Mouse (Mus musculus) 416B (cell line): ENCODE results near the gene Soat2.
"Not testable (repeated sequence)": the region's sequence is repeated elsewhere in the genome, so short reads cannot be mapped to it uniquely, and the experiment has no call there.

Experiments used
- DNase-seq: peaks from one replicate; pipeline ENCODE4 v3.0.0; 2011; ENCODE audit warnings: low read depth

Soat2 gene

DNA sequence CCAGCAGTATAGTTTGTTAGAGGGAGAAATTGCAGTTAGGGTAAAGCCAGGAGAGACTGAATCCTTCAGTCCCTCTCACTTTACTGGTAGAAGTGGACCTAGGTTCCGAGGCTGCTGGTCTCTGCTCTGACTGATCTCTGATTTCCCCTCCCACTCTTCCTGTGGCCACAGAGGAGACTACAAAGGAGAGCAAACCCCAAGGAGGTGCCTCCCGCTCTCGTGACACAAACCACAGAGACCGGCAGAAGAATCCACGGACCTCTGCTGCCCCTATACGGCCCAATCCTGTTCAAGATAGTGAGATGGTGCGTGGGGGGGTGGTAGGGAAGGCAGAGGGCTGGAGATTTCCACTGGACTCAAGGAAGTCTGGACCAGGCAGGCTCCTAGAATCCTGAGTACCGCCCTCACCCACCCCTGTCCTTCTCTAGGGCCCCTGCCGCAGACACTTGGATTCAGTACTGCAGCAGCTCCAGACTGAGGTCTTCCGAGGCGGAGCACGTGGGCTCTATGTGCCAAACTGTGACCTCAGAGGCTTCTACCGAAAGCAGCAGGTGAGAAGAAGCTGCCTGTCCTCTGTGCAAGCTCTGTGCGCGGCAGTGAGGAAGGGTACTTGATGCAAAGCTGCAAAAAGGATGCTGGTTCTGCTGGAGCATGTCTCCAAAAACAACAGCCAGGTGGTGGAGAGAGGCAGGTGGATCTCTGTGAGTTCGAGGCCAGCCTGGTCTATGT, 2.5 kb upstream of the Soat2 start:
- peak; percentile 61 for DNase-seq

DNA sequence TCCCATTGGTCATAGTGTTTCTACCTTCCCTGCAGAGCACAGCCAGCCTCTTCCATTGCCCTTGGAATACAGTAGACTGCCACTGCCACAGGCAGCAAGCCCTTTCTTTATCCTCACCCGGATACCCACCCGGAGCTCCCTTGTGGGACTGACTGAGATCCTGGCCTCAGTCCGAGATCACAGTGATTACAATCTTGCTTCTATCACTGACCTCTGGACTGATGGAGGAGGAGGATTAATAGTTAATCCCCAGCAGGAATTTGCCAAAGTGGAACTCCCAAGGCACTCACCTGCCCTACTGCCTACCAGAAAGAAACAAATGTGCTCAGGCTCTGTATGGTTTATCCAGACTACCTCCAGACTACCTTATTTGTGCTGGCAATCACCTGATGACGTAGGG, 765 bp upstream of the Soat2 start:
- no peak for DNase-seq

DNA sequence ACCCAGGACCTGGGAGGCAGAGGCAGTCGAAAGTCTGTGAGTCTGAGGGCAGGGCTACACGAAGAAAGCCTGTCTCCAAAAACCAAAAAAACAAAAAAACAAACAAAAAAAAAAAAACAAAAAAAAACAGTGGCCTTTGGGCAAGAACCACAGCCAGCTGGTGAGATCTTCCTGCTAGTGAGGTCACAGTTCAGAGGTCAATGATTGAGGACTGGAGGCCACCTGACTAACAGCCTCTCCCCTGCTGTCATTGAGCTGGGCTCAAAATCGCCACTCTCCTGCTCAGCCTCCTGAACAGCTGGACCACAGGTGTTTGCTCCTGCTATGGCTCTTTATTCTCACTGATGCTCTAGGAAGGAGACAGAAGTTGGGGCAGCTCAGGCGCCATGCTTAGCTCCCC, 2.3 kb downstream of the Soat2 start:
- DNase-seq = no peak

DNA sequence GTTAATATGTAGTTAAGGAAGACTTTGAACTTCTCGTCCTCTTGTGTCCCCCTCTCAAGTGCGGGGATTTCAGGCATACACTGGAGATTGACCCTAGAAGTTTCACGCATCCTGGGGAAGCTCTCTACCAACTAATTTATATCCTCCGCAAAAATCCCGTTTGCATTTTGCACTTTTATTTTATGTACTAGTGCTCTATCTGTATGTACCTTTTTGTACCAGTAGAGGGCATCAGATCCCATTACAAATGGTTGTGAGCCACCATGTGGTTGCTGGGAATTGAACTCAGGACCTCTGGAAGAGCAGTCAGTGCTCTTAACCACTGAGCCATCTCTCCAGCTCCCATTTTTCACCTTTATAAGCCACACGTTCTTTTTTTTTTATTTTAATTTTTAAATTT, 4.7 kb downstream of the Soat2 start:
- not testable (repeated sequence) for DNase-seq

DNA sequence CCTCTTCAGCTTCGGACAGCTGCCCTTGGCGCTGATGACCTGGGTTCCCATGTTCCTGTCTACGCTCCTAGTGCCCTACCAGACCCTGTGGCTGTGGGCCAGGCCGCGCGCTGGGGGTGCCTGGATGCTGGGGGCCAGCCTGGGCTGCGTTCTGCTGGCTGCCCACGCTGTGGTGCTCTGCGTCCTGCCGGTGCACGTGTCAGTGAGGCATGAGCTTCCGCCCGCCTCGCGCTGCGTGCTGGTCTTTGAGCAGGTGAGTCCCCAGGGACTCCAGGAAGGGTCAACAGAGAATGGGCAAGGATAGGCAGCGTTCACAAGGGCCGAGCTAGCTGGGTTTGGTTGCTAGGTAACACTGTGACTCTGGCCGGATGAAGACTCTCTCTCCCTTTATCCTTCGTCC, 6.5 kb downstream of the Soat2 start:
- DNase-seq = no peak

DNA sequence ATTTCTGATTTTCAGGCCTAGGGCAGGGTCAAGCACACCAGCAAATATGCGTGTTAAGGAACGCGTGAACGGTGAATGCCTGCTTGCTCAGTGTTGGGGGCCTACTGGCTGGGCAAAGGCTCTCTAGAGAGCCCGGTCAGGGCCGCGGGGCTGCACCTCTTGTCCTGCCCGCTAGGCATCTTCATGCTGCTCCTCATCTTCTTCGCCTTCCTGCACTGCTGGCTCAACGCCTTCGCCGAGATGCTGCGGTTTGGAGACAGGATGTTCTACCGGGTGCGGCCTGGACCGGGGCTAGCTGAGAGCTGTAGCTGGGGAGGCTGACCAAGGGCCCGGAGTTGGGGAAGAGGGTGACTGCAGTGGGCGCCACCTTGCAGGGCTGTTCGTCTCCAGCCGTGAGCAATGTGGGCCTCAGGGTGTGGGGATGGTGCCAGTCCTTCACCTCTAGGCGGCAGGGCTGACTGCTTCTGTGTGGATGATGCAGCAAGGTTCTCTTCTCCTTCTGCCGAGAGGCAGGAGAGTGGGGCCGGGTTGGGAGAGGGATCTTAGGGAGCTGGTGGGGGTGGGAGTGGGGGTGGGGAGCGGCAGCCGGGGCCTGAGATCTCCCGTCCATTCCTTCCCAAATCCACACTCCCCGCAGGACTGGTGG, 10.2 kb downstream of the Soat2 start:
- no peak for DNase-seq

DNA sequence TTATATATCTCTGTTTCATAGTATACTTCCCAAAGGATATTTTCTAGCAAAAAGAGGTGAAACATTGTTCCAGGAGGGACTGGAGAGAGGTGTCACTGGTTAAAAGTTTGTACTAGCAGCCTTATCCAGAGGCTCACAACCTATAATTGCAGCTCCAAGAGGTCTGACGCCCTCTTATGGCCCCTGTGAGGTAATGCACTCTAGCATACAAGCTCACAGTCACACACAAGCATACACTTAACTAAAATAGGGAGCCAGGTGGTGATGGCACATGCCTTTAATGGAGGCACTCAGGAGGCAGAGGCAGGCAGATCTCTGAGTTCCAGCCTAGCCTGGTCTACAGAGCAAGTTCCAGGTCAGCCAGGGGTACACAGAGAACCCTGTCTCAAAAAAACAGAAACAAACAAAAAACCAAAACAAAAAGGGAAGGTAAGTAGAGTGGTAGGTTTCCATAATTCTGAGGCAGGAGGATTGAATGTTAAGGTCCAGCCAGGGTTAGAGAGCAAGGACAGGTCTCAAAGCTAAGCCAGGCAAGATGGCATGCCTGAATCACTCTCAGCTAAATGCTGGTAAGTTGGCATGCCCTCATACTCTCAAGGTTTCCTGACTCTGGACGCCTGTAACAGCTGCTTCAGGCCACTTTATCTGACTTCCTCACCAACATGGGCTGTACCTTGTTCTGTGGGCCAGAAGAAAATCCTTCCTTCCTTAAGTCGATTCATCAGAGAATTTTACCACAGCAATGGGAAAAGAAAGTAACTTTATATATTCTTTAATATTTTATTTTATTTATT, 13.8 kb downstream of the Soat2 start:
- DNase-seq = peak; percentile 84

DNA sequence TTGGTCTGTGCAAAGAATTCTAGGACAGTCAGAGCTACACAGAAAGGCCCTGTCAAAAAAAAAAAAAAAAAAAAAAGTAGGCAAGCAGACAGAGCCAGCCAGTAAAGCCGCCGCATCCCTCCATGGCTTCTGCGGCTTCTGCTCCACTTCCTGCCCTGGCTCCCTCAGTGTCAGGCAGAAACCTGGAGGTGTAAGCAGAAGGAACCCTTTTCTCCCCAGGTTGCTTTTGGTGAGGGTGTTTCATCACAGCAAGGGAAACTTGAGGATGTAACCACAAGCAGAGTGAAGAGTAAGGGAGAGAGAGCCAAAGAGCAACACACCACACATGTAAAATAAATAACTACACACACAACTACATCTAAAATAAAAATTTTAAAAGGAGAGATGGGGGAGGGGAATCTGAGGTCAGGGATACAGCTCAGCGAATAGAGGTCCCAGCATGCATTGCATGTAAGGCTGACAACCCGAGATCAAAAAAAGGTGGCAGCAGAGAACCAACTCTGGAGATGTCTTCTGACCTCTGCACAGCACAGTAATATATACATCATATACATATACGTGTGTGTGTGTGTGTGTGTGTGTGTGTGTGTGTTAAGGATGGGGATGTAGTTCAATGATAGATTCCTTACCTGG, 15.3 kb downstream of the Soat2 start:
- peak; percentile 88 for DNase-seq

DNA sequence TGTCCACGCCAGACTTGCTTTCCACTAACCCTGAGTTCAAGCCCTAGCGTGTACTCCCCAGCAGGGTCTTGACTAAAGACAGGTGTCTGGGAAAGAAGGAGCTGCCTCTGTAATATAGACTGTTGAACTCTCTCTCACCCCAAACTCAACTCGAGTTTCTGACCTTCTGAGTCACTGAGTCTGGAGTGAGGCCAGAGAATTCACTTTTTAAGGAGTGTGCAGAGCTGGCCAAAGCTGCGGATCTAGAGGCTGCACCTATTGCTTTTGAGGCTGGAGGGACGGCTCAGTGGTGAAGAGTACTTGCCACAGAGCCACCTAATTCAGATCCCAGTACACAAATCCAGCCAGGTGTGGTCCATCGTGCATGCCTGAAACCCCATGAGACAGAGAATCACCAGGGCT, 17.3 kb downstream of the Soat2 start:
- DNase-seq = peak; percentile 40

DNA sequence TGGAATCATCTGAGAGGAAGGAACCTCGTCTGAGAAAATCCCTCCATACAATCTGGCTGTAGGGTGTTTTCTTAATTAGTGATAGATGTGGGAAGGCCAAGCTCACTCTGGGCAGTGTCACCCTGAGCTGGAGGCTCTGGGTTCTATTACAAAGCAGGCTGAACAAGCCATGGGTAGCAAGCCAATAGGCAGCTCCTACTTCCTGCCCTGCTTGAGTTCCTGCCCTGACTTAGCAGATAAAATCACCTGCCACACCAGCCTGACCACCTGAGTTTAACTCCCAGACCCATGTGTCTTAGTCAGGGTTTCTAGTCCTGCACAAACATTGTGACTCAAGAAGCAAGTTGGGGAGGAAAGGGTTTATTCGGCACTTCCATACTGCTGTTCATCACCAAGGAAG, 18.7 kb downstream of the Soat2 start:
- DNase-seq = no peak

DNA sequence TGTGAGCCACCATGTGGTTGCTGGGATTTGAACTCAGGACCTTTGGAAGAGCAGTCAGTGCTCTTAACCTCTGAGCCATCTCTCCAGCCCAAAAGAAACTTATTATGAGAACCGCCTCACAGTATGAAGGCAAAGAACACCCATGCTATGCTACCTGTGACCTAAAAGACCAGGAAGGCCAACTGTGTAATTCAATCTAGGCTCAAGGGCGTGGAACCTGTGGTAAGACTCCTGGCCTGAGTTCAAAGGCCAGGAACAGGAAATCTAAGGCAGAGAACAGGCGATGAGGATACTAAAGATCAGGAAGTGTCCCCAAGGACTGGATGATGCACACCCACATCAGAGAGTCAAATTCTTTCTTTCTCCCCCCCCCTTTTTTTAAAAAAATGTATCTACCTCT, 23.3 kb downstream of the Soat2 start:
- DNase-seq = no peak

DNA sequence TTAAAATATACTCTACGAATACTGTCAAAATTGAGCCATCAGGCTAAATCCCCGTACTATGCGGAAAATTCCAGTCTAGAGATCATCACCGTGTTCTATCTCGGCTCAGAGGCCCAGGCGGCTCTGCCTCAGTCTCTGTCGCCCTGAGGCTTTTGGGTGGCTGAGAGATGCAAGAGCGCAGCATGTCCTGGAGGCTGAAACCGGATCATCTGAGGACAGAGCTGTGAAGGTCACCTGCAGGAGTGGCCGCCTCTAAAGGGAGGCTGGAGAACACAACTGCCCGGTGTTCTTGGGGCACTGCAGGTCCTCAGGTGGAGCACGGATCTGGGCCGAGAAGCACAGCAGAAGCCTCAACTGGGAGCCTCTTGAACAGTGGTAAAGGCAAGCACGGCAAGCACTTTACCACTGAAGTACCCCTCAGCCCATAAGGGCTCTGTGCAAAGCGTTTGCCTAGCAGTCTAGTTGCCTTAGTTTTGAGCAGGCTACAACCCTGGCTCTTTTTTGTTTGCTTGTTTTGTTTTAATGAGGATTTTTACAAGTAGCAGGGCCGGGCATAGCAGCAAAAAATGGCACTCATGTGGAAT, 25.5 kb downstream of the Soat2 start:
- DNase-seq = no peak

DNA sequence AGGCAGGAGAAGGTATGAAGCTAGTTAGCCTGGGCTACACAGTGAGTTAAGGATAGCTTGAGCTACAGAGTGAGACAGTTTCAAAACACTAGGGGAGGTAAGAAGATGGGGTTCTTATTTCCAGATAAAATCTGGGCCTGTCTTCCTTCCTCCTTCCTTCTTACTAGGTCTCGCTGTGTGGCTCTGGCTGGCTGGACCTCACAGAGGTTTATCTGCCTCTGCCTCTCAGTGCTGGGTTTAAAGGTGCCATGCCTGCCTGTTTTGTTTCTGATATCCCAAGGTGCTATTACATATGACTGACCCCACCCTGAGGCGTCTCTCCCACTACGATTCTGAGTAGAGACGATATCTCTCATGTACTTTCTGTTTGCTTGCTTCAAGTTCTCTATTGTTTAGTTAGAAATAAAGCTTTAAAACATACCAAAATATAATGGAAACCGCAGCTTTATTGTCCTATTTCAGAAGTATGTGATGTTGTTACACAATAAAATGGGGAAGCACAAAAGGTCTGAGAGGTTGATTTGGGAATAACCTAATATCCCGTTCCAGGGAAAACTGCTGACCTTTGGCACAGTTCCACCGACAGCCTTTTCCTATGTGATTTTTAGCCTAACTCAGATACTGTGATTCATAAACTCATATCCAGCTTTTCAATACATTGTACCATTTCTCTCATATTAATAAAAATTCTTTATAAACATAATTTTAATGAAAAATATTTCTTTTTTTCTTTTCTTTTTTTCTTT, 26.4 kb downstream of the Soat2 start:
- DNase-seq = peak; percentile 28

DNA sequence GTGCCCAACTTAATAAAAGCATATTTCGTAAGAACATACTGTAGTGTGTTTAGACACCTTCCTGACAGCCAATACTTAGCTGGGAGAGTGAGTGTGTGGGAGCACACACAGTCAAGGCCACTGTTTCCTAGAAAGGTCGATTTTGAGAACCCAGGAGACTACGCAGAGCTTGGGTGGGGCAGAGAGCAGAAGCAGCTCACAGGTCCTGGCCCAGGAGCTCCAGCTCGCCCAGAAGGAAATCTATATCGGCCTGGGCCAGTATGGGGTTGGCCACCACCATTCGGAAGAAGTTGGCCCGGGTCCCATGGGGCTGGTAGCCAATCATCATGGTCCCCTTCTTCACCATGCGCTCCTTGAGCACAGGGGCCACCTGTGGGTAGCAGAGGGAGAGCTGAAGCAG, 27.1 kb downstream of the Soat2 start:
- no peak for DNase-seq

DNA sequence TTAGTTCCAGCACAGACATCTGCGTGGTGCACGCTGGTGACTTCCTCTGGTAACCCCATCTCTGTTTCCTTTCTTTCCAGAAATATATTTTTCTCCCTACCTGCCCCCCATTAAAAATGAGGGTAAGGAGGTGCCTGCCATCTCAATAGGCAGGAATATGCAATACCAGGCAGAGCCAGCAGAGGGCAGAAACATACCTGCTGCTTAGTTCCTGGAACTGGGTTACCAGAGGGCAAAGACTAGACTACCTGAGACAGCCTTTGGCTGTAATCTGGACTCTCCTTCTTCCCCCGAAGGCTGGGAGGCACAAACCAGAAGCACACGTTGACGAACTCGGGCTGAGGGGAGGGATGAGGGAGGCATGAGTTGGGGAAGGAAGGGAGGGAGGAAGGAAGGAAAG, 28.0 kb downstream of the Soat2 start:
- DNase-seq = peak; percentile 68

DNA sequence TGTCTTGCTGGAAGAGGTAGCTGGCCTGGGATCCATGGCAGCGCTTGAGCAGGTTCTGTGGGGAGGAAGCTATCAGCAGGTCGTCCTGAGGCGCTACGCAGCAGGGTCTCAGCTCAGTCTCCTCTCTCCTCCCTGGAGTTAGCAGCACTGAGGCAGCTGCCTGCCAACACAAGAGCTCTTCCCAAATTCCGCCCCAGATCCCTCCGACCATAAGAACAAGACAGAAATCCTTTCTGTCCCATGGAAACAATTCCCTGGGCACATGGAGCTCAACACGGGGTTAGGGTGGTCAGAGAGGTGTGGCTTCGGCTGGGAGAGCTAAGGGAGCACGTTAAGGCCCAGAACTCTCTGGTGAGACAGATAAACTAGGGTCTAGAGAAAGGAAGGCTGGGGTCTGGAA, 28.8 kb downstream of the Soat2 start:
- no peak for DNase-seq

DNA sequence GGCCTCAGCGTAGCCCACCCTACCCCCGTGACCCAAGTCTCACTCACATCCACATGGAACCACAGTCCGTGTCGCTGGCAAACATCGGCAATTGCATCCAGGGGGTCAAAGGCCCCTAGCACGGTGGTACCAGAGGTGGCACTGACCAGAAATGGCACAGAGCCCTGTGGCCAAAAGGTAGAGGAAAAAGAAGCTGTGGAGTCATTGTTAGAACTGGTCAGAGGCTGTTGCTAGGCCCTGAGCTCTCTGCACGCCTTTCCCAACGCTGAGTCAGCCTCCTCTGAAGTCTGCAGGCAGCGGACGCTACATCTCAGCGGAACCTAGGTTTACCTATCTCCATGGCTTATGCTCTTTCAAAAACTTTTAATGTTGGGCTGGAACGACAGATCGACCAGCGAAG, 29.6 kb downstream of the Soat2 start:
- no peak for DNase-seq

DNA sequence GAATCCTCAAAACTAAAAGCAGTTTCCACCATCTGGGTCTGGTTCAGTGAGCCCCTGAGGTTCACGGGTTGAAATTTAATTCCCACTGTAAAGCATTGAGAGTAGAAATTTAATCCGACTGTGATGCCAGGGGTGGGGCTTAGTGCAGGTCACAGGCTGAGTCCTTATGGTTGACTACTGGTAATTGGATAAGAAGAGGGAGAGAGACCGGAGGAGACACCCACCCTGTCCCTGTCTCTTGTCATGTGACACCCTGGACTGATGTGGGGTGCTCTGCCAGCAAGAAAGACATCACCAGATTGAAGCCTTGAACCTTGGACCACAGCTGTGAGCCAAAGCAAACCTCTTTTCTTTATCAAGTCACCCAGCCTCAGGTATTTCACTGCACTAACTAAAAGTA, 32.8 kb downstream of the Soat2 start:
- no peak for DNase-seq

DNA sequence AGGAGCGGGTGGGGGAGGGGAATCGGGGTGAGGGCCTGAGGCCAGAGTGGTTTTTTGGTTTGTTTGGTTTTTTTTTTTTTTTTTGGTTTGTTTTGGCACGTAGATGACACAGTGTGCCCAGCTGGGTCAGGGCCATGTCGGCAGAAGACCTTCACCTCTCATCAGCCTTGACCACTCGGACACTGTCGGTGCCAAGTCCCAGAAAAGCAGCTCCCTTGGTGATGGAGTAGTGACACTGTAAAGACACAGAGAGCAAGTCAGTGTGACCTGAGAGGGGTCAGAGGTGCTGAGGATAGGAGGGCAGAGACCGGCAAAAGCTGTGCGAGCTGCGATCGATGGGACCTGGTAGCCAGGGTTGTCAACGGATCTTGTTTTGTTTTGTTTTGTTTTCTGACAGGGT, 35.9 kb downstream of the Soat2 start:
- no peak for DNase-seq

DNA sequence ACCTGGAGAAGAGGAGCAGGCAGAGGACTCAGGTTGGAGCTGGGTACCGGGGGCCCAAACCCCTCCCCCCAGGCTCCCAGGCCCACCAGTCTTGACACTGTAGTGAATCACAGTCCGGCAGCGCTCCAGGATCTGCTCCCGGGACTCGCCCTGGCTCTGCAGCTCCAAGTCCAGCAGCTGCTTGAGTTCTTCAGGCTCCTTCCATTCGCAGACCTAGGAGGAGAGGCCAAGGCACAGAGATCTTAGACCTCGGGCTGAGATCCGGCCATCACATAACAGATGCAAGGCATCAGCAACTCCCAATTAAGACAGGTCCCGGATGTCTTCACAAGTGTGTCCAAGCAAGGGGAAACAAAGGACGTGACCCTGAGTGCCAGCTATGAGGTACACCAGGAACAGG, 37.8 kb downstream of the Soat2 start:
- DNase-seq = no peak

DNA sequence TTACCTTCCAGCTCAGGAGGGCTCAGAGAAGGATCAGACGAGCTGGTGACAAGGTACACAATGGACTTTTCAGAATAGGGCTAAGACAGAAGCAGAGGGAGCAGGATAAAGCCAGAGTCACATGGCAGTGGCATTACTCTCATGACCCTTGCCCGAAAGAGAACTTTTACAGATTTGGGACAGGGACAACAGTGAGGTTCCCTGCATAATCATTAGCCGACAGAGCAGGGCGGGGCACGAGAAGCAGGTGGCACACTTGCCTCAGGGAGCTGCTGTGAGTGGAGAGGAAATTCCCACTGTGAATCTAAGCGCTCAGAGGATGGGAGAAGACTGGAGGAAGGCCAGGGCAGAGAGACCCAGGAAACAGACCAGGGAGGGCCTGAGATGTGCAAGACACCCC, 38.6 kb downstream of the Soat2 start:
- DNase-seq = no peak

DNA sequence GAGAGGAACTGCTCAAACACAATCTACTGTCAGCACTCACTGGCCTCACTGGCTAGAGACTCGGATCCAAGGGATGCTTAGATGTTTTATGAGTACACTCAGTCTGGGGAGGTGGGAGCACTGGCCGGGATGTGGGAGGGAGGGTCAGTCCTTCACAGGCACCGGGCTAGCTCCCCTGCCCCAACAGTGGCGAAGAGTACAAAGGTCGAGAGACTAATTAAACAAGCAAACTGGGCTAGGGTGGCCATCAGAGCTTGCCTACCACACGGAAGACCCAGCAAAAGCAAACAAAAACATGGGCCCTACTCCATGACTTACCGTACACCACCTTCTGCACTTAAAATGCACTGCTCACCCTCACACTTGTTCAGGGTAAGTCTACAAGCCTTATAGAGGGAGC, 41.4 kb downstream of the Soat2 start:
- DNase-seq = no peak
